Comparison of ENCODE assay signal across 9 mouse cellular contexts in genomic region chr2:33315233-33316062, GRCm38 (mm10). TPM values are rescaled to one million over a fixed set of nuclear protein-coding genes. Genes with fewer than 3 reads are reported as not detected.
DNase-seq lines count a peak whose midpoint lies in the region; ATAC-seq and TF ChIP-seq lines count a peak whose summit lies in the region.
"Had no signal": no experiment of that assay in that cellular context is flagged by ENCODE, and none has a peak within 500 bp of the region (broad histone marks: within the 10 kb centered on the region; RNA-seq: fewer than 3 reads in every experiment).

No protein-coding gene starts in this region.

- no peaks in the 10 kb centered on the region for H3K27me3 ChIP-seq in heart, embryonic 15.5 days
- no peaks in the 10 kb centered on the region for H3K27me3 ChIP-seq in lung, postnatal 0 days (replicated peaks; ENCODE audit: insufficient read depth, low read length)

- 53% methylated on average over 4 of the region's 4 CpGs for WGBS in heart, embryonic 15.5 days
- 63% methylated on average over 4 of the region's 4 CpGs for WGBS in lung, postnatal 0 days

- DNase-seq in gastrocnemius, postnatal 14 days, result peak; percentile 49
- DNase-seq in gastrocnemius, postnatal 10 days, result no peak
- DNase-seq in Muller cell, postnatal 12 days (ENCODE audit: inconsistent ontology term), result peak; percentile 55
- DNase-seq in lung, postnatal 0 days (ENCODE audit: low spot score), result peak; percentile 56
- DNase-seq in frontal cortex, postnatal 36 days (ENCODE audit: low spot score in 2 of 2), result no peak
- DNase-seq in frontal cortex, postnatal 14 days (ENCODE audit: low spot score in 2 of 2), result no peak

- no peak; the same call in 1 of the 2 replicates for ATAC-seq in heart, embryonic 15.5 days (replicated peaks; ENCODE audit: insufficient number of reproducible peaks, insufficient read depth, low FRiP score, low read depth)
- ATAC-seq in lung, postnatal 0 days, result no peak
- no peak for ATAC-seq in erythroblast, adult 5-6 weeks (replicated peaks; ENCODE audit: low FRiP score, poor library complexity, severe bottlenecking)

- peaks cover 46% of the 10 kb centered on the region for H3K4me1 ChIP-seq in heart, embryonic 15.5 days (replicated peaks)
- H3K4me1 ChIP-seq in lung, postnatal 0 days (ENCODE audit: insufficient read depth, low read depth, low read length), result no peaks in the 10 kb centered on the region

- H3K4me3 ChIP-seq in heart, embryonic 15.5 days, result no peak overlapping the region
- H3K4me3 ChIP-seq in lung, postnatal 0 days (ENCODE audit: low read depth, low read length), result no peak overlapping the region

- H3K9ac ChIP-seq in heart, embryonic 15.5 days, result peak overlapping the region; percentile 38
- H3K9ac ChIP-seq in lung, postnatal 0 days (replicated peaks; ENCODE audit: low read depth), result no peak overlapping the region

- TF ChIP-seq EP300 in lung, postnatal 0 days (IDR thresholded peaks at IDR 0.05), result no peak

- peak; percentile 9; the same call in 1 of the 2 replicates for TF ChIP-seq CTCF in lung, postnatal 0 days (IDR thresholded peaks at IDR 0.05)

- no peak overlapping the region for H3K4me2 ChIP-seq in heart, embryonic 15.5 days
- H3K4me2 ChIP-seq in lung, postnatal 0 days (replicated peaks; ENCODE audit: low read depth, low read length), result no peak overlapping the region

- H3K9me3 ChIP-seq in heart, embryonic 15.5 days (replicated peaks), result no peaks in the 10 kb centered on the region
- H3K9me3 ChIP-seq in lung, postnatal 0 days (ENCODE audit: low read length), result no peaks in the 10 kb centered on the region

- intact Hi-C loops in gastrocnemius, postnatal 14 days (cut with DNase I; ENCODE audit: low total_unique reads), result no loop called here

- no peaks in the 10 kb centered on the region for H3K36me3 ChIP-seq in heart, embryonic 15.5 days
- H3K36me3 ChIP-seq in lung, postnatal 0 days (ENCODE audit: insufficient read depth, low read length), result no peaks in the 10 kb centered on the region

- peak overlapping the region; percentile 70 for H3K27ac ChIP-seq in heart, embryonic 15.5 days
- H3K27ac ChIP-seq in lung, postnatal 0 days (ENCODE audit: low read length), result no peak overlapping the region; the same call in 1 of the 2 replicates
- H3K27ac ChIP-seq: macrophage had no signal

RNA-seq across cellular contexts. Expression of gene Ralgps1, which starts 55.8 kb away (rescaled TPM):
- 1 to 10 TPM; 2.7 to 3.3 TPM for total RNA-seq in gastrocnemius, postnatal 14 days (2021)
- 1 to 10 TPM; 4.1 to 5.2 TPM for total RNA-seq in gastrocnemius, postnatal 10 days (2021)
- 3.7 and 5.4 TPM in 2 replicates for polyA plus RNA-seq in heart, embryonic 15.5 days (2015; fragmentation: Nextera tagmentation; extraction: Ambion mirVana)
- 1.8 and 2.2 TPM in 2 replicates for polyA plus RNA-seq in lung, postnatal 0 days (2015; fragmentation: Nextera tagmentation; extraction: Ambion mirVana)
- 0.58 and 0.63 TPM in 2 replicates for total RNA-seq in erythroblast, adult 5-6 weeks (2015; ENCODE audit: low replicate concordance)
- 0.60 and 1.3 TPM in 2 replicates for total RNA-seq in erythroblast, adult 5-6 weeks (2017; ENCODE audit: low replicate concordance)

Comparison
In these comparisons a context has a peak if more than half of its experiments do, and no peak if none do; other contexts are left out.
1. DNase-seq: peak in gastrocnemius, postnatal 14 days (single experiment), Muller cell, postnatal 12 days (single experiment) and lung, postnatal 0 days (single experiment); none in gastrocnemius, postnatal 10 days (single experiment), frontal cortex, postnatal 36 days (0 of 2) and frontal cortex, postnatal 14 days (0 of 2).